Mouse (Mus musculus) small intestine, adult 2 months (tissue): ENCODE data around the gene Fcgr1. TPM values are rescaled to one million over a fixed set of nuclear protein-coding genes. Genes with fewer than 3 reads are reported as not detected.
"Not testable (repeated sequence)": the region's sequence is repeated elsewhere in the genome, so short reads cannot be mapped to it uniquely, and the experiment has no call there.

ENCODE experiments used
- H3K27ac ChIP-seq: fragments of 200-500 bp; 2 replicates; pipeline ENCODE4 v1.5.1; 2012; ENCODE audit warnings: low read depth, low read length, control low read depth, inconsistent platforms; ENCODE audit not compliant: insufficient read depth
- H3K27me3 ChIP-seq: fragments of 200-500 bp; 2 replicates; pipeline ENCODE4 v1.6.1; 2012; ENCODE audit warnings: mild to moderate bottlenecking, moderate library complexity, low read length, inconsistent platforms; ENCODE audit not compliant: control insufficient read depth, insufficient read depth
- H3K36me3 ChIP-seq: fragments of 200-500 bp; 2 replicates; pipeline ENCODE4 v1.6.1; 2012; ENCODE audit warnings: mild to moderate bottlenecking, low read length, control low read depth, inconsistent platforms; ENCODE audit not compliant: control insufficient read depth, insufficient read depth
- H3K4me1 ChIP-seq: fragments of 200-500 bp; 2 replicates; pipeline ENCODE4 v1.6.1; 2012; ENCODE audit warnings: low read length, inconsistent platforms, mixed read lengths; ENCODE audit not compliant: control insufficient read depth, insufficient read depth, insufficient read length
- H3K4me3 ChIP-seq: fragments of 200-500 bp; 2 replicates; pipeline ENCODE4 v1.5.1; 2012; ENCODE audit warnings: low read depth, mild to moderate bottlenecking, control low read depth, inconsistent platforms, low read length, moderate library complexity
- CTCF ChIP-seq: fragments of 200-500 bp; IDR thresholded peaks from 2 replicates; pipeline ENCODE4 v1.5.1; 2012; ENCODE audit warnings: low read depth, mild to moderate bottlenecking, control low read depth, inconsistent platforms, low read length, moderate library complexity, mixed read lengths; ENCODE audit not compliant: insufficient replicate concordance, insufficient read length; ENCODE audit errors: extremely low read depth
- POLR2A ChIP-seq: fragments of 200-500 bp; IDR thresholded peaks from 2 replicates; pipeline ENCODE4 v1.6.1; 2012; ENCODE audit warnings: low read depth, mild to moderate bottlenecking, control low read depth, inconsistent platforms, low read length, moderate library complexity
- WGBS: fragments of 180-500 bp; shearing (Covaris S2); methylation state at CpG from one replicate; pipeline ENCODE4 v1.1.7; 2018; 5-methylcytosine and 5-hydroxymethylcytosine counted together
- polyA plus RNA-seq: library from polyadenylated mRNA; depleted of rRNA; stranded (reverse); fragments of >200 nt; gene quantifications from 2 replicates; pipeline ENCODE4 v1.2.3, GENCODE M21; 2012

The Fcgr1 gene
- polyA plus RNA-seq, 1 experiment: 1.8 TPM

DNA sequence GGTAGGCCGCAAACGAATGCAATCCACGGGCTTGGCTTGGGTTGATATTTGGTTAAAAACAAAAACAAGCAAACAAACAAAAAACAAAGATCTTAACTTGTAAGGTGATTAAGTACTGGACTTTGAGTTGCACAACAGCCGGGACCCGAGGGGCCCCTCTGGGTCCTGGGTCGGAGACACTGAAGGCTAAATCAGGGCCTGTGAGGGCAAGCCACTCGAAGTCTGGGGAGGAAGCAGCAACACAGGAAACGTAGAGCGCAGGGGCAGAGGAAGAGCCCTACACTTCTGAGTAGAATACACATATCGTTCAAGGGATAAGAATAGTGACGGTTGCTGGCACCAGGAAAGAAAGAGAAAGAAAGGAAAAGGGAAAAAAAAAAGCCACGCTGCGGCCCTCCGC lies 38.2 kb upstream of the Fcgr1 start:
- TF ChIP-seq POLR2A (no peak), CTCF (no peak)
- WGBS: 38% methylated on average over 14 of the region's 14 CpGs
- H3K27ac ChIP-seq: no peak overlapping the region
- H3K4me3 ChIP-seq: no peak overlapping the region
- H3K4me1 ChIP-seq: peaks cover 6% of the 10 kb centered on the region
- peaks cover 77% of the 10 kb centered on the region for H3K27me3 ChIP-seq
- no peaks in the 10 kb centered on the region for H3K36me3 ChIP-seq

DNA sequence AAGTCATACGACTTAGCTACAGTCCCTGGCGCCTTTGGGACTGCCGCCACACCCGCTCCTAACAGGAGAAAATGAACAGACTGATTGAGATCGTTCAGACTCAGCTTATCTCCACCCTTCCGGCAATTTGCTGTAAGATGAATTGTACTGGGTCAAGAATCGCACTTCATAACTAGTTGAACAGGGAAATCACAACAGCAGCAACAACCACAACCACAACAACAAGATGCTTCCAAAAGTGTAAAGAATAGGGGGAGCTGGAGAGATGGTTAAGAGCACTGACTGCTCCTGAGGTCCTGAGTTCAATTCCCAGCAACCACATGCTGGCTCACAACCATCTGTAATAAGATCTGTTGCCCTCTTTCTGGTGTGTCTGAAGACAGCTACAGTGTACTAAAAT lies 37.7 kb upstream of the Fcgr1 start:
- no peak overlapping the region for H3K27ac ChIP-seq
- H3K27me3 ChIP-seq: peaks cover 73% of the 10 kb centered on the region
- 18% methylated on average over 7 of the region's 7 CpGs for WGBS
- no peaks in the 10 kb centered on the region for H3K36me3 ChIP-seq
- no peak overlapping the region for H3K4me3 ChIP-seq
- TF ChIP-seq POLR2A (no peak), CTCF (no peak)
- H3K4me1 ChIP-seq: peaks cover 6% of the 10 kb centered on the region

DNA sequence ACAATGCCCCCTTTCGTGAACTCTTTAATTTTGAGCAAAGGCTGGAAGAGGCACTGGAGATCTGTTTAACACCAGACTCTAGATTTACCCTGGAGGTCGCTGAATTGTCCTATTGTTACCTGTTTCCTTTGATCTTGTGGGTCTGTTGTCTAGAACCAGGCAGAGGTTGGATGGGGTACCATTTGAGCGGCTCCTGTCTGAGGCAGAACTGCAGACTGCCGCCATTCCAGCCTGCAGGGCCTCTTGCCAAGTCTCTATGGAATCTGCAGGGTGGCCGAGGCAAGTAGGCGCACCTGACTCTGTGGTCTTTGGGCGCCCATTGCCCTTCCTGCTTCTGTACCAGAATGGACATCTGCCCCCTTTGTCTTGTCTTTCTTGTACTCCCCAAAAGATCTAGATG lies 36.8 kb upstream of the Fcgr1 start:
- 65% methylated on average over 7 of the region's 7 CpGs for WGBS
- Histone ChIP-seq H3K36me3 (no peaks in the 10 kb centered on the region), H3K27ac (no peak overlapping the region), H3K4me3 (no peak overlapping the region), H3K27me3 (peaks cover 73% of the 10 kb centered on the region), H3K4me1 (peaks cover 6% of the 10 kb centered on the region)
- no peak for TF ChIP-seq POLR2A
- no peak for TF ChIP-seq CTCF

DNA sequence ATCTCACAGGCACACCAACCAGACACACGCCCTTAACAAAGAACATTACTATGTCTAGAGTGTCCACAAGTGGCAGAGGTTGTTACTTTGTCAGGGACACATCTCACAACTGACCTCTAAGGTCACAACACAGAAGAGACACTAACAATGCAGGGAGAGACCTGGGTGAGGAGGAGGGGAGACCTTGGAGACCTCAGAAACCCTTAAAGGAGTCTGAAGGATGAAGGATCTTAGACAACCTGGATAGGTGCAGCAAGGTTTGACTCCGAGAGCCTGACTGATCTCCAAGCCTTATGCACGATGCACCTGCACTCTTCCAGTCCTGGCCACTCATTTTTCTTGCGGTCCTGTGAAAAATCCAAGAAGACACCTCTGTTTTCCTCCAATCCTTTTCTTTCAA lies 36.4 kb upstream of the Fcgr1 start:
- 85% methylated on average over 4 of the region's 4 CpGs for WGBS
- Histone ChIP-seq H3K4me1 (peaks cover 6% of the 10 kb centered on the region), H3K4me3 (no peak overlapping the region), H3K36me3 (no peaks in the 10 kb centered on the region), H3K27ac (no peak overlapping the region), H3K27me3 (peaks cover 74% of the 10 kb centered on the region)
- TF ChIP-seq POLR2A (no peak), CTCF (no peak)

DNA sequence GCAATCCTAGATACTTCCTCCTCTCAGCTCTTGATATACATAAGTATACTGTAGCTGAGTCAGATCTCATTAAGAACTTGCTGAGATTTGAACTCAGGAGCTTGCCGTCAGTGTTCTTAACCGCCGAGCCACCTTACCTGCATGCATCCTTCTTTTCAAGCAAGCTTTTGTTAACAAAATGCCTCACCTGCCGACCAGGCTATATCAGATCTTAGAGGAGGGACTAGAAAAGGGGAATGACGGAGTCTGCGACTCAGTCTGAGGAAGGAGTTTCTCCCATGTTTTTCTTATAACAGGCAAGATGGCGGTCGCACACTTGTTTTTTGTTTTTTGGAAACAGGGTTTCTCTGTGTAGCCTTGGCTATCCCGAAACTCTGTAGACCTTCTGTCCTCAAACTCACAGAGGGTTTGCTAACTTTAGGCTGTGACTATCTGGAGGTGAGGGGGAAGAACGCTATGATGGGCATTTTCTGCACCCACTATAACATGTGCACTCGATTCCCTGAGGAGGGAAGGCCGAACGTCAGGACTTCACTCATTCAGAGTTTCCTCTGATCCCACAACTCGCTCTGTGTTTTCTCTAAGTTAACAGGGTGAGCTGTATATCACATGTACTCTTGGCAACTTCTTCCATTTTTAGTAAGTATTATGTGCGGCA lies 35.1 kb upstream of the Fcgr1 start:
- Histone ChIP-seq H3K4me3 (no peak overlapping the region), H3K4me1 (peaks cover 3% of the 10 kb centered on the region), H3K27me3 (peaks cover 68% of the 10 kb centered on the region), H3K36me3 (no peaks in the 10 kb centered on the region), H3K27ac (no peak overlapping the region)
- no peak for TF ChIP-seq POLR2A
- TF ChIP-seq CTCF: no peak
- WGBS: 26% methylated on average over 15 of the region's 15 CpGs

DNA sequence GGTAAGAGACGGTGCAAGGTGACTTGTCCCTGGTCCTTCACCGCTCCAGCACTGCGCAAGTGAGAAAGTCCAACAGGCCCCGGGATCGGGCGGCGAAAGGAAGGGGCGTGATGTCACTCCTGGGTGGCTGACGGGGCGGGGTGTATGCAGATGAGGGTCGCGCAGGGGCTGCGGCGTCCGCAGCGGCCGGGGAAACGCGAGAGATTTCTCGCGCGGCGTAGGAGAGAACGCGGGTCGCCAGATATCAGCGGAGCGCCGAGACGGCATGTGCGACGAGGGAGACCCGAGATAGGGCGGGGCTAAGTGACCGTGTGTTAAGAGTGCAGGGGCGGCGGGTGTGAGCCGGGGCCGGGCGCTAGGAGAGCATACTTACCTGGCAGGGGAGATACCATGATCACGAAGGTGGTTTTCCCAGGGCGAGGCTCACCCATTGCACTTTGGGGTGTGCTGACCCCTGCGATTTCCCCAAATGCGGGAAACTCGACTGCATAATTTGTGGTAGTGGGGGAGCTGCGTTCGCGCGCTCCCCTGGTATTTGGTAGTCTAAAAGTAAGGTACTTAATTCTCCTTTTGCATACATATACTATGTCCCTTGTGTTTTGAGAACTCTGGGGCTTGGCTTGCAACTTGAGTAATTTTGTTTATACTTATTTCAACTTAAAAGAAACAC lies 34.4 kb upstream of the Fcgr1 start:
- WGBS: under 1% methylated on average over 48 of the region's 49 CpGs
- not testable (repeated sequence) for H3K4me1 ChIP-seq, H3K27ac ChIP-seq, H3K36me3 ChIP-seq
- Histone ChIP-seq H3K27me3 (peaks cover 65% of the 10 kb centered on the region), H3K4me3 (peak overlapping the region; percentile 44)

DNA sequence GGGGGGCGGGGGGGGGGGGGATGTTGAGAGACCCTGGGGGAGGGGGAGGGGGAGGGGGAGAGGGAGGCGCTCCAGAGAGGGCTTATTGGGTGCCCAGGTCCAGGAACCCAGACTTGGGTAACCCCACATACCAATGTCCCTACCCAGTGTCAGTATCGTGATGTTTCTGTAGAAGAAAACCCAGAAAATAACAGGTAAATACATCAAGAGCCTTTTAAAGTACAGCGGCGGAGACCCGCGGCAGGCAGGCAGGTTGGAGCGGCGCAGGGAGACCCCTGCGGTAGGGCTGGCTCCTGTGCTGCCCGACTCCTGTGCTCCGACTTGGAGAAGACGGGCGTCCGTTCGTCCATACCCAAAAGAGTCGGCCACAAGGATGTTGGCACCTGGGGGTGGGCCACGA lies 33.9 kb upstream of the Fcgr1 start:
- TF ChIP-seq POLR2A: no peak
- no peak for TF ChIP-seq CTCF
- WGBS: 1% methylated on average over 16 of the region's 18 CpGs
- H3K4me3 ChIP-seq: peak overlapping the region; percentile 44

More for the DNA sequence above, 33.9 kb upstream of the Fcgr1 start:
- Histone ChIP-seq H3K36me3 (no peaks in the 10 kb centered on the region), H3K27me3 (peaks cover 62% of the 10 kb centered on the region), H3K4me1 (peaks cover 2% of the 10 kb centered on the region; the same call in 1 of the 2 replicates), H3K27ac (no peak overlapping the region)
